Mouse (Mus musculus) gastrocnemius, postnatal 10 days (tissue): Measurements from ENCODE around the gene Hnrnpab. TPM values are rescaled to one million over a fixed set of nuclear protein-coding genes. Genes with fewer than 3 reads are reported as not detected.
A peak's percentile ranks its signal among the peaks of the same experiment; 100 is the strongest.
"Not testable (repeated sequence)": the region's sequence is repeated elsewhere in the genome, so short reads cannot be mapped to it uniquely, and the experiment has no call there.

Experiments
- DNase-seq: peaks from one replicate; pipeline ENCODE4 v3.0.0; 2021; ENCODE audit warnings: mixed read lengths
- total RNA-seq, 2 experiments: library from RNA; stranded (reverse); gene quantifications; 2 replicates each; pipeline ENCODE4 v1.2.3; 2021

Gene Hnrnpab
- total RNA-seq, 2 experiments from 2014 or later = 180 to 186 TPM

DNA sequence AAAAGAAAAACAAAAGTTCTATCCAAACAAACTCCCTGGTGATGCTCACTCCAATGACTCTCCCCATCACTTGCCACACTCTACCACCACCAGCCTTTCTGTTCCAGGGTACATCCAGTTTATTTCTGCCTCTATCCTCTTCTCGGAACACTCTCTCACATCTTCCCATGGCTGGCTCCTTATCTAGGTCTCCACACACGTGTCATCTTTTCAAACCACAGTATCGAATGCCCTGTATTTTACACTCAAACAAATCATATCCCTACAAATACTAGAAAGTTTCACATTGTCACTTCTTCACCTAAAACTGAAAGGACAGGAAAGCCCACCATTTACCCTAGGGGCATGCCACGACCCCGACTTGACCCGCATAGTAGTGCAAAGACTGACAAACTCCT, 28.5 kb upstream of the Hnrnpab start:
- DNase-seq = no peak

DNA sequence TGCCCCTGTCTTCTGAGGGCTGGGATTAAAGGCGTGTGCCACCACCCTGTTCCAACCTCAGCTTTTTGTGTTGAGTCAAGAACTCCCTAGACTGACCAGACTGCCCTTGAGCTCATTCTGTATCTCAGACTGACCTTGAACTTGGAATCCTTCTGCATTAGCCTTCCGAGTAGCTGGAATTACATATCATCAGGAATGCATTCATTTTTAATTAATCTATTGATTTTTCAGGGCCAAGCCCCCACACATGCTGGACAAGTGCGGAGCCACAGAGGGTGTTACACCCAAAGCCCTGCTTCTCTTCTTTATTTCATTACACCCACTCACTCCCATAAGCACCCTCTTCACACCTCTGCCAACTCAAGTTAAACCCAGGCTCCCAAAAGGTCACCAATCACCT, 27.1 kb upstream of the Hnrnpab start:
- no peak for DNase-seq

DNA sequence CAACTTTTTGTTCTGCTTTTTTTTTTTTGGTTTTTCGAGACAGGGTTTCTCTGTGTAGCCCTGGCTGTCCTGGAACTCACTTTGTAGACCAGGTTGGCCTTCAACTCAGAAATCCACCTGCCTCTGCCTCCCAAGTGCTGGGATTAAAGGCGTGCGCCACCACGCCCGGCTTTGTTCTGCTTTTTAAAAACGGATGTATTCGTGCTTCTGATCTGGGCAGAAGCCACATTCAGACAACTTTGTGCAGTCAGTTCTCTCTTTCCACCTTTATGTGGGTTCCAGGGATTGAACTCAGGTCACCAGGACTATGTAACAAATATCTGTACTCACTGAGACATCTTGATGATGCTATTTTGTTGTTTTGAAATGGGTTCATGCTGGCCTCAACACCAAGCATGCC, 26.6 kb upstream of the Hnrnpab start:
- DNase-seq = not testable (repeated sequence)

DNA sequence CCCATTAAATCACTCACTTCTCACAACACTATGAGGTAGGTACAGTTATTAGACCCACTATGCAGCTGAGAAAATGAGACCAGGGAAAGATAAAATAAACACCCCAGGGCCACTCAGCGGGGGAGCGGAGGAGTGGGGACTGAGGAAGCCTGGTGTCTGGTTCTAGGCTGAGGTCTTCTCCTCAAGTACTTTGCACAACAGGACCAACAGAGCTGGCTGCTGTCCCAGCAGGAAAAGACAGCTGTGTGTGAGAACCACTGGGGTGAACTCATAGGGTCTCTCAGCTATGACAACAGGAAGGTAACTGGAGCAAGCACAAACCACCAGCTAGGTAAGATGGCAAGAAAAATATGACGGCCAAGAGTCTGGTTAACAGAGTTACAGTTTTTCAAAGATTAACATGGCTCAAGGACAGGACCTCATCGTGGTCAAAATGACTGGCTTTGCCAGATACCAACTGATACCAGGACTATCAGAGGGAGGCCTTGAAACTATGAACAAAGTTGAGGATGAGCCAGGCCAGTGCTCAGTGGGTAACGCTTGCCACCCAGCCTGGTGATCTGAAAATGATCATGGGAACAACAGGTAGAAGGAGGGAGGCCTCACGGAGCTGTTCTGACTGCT, 25.6 kb upstream of the Hnrnpab start:
- no peak for DNase-seq

DNA sequence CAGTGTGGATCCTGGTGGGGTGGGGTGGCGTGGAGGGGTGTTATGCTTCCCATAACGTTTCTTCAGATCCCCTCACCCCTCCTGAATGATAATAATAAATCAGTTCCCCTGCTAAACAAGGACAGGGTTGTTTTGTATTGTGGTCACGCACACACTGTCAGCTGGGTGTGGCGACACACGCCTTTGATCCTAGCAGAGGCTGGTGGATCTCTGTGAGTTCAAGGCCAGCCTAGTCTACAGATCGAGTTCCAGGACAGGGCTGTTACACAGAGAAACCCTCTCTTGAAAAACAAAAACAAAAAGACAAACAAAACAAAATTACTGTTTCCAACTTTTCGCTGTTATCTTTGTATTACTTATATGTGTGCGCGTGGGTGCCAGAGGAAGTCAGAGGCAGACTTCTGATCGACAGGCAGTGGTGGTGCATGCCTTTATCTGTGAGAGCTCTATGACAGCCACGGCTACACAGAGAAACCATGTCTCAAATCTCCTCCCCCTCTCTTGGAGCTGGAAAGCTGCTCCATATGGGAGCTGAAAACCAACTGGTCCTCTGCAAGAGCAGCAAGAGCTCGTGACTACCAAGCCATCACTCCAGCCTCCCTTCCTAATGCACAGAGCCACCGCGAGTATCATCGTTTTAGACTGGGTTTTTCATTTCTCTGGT, 23.1 kb upstream of the Hnrnpab start:
- DNase-seq = no peak

DNA sequence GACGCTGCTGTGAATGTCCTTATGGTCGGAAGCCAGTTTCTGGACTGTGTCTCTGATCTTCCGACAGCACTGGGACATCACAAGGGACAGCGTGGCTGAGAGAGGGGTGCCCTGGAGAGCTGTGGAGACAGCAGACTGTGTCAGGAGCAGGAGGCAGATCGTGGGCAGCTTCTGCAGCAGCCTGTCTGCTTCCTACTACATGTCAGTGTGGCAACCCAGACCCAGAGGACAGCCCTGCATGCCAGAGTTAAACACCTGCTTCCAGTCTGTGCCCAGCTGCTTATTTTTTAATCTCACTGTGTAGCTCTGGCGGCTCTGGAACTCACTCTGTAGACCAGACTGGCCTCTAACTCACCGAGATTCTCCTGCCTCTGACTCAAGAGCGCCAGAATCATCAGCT, 21.3 kb upstream of the Hnrnpab start:
- no peak for DNase-seq

DNA sequence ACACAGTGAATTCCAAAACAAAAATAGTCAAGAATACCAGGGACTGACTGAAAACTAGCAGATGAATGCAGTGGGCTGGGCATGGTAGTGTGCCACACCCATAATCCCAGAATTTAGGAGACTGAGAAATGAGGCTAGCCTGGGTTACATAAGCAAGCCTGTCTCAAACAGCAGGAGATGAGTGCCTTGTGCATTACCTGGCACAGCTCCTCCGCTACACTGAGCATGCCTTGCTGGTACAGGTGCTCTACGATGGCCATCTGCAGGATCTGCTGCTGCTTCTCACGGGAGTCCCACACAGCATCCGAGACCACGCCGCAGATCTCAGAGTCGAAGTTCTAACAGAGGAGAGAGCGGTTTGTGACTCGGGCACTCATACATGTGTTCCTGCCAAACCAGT, 20.8 kb upstream of the Hnrnpab start:
- no peak for DNase-seq

DNA sequence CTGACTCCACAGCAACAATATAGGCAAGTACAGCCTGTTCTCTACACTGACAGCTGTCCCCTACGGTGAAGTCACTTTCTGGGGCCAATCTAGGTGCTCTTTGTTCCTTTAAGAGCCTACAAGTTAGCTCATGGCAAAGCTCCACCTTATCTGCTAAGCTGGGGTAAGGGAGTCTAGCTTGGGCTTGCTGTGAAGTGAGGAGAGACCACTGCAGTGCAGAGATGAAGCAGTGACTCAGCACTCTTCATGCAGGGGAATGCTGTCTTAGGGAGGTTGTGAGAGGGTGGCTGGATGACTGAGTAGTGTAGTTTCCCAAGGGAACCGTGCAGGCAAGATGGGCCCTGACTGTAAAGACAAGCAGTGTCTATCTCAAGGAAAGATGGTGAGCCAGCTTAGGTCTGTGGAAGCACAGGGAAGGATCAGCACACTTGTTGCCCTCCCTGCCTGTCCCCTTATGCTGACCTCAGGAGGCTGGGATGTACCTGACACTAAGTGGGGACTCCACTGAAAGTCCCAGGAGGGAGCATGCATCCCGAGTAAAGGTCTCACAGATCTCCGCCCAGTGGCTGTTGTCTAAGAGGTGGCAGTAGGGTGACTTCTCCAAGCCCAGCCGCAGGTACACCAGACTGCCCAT, 18.7 kb upstream of the Hnrnpab start:
- no peak for DNase-seq

DNA sequence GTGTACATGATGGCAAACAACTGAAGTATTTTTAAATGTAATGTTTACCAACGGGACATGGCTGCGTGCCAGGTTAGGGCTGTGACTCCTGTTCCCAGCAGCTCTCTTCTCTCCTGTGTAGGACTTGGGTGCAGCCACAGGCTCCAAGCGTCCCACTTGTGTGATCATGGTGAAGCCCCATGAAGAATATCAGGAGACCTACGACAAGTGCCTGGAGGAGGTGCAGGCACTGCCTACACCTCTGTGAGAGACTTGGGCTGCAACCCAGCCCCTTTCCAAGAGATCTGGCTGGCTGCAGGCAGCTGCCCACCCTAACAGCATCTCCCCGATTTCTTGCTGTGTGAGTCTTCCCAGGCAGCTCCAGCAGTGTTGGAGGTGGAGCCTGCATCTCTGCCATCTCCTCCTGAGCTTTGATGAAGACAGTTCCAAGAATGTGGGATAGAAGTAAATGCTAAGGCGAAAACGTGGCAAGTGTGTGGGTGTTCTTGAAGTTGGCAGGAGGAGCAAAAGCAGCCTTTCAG, 16.4 kb upstream of the Hnrnpab start:
- no peak for DNase-seq

DNA sequence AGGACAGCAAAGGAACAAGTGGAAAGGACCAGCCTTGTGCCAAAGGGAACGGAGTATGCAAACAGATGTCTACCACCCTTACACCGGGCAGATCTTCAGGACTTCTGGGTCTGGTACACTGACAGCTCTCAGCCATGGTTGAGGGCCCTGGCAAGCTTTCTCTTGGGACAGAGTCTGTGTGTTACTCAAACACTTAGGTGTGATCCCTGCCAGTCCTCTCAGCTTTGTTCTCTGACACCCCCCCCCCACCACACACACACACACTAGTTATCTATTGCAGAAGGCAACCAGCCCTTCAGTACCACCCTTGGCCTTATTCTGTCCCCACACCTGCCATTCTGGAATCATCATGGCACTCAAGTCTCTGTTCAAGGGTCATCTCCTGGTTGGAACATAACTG, 15.1 kb upstream of the Hnrnpab start:
- DNase-seq = no peak

DNA sequence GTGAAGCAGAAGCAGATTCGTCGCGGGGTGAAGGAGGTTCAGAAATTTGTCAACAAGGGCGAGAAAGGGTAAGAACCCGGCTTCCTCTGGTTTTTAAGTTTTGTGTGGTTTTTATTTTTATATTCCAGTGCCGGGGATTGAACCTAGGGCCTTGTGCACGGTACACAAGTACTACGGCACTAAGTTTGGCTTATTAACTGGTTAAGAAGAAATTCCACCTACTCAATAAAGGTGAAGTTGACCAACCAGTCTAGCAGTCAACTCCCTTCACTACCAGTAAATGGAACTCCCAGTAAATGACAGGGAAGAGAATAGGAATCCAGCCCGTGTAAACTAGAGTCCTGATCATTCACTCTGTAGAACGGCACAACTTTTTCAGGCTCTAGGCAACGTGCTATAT, 13.4 kb upstream of the Hnrnpab start:
- no peak for DNase-seq

DNA sequence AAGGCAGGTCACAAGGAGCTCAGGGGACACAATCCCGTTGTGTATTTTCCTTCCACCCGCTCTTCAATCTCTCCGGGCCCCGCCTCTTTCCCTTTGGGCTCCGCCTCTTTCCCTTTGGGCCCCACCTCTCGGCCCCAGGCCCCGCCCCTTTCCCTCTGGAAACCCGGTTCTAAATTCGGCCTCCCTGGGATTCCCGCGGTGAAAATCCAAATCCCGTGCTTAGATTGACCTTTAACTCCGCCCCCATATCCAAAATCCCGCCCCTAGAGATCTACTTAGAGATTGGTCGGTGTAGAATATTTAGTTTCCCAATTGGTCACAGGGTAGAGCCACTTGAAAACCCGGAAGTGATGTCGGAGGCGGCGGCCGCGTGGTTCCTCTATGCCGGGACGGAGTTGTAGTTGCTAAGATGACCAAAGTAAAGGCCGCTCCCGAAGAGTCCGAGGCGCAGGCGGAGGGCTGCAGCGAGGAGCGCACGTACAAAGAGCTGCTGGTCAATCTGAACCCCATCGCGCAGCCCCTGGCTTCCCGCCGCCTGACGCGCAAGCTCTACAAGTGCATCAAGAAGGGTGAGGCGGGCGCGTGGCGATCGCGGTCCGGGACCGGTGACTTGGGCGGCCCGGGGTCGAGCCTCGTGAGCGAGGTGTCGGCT, 12.9 kb upstream of the Hnrnpab start, which contains the start of gene Nhp2:
Gene Nhp2, plus strand, starts transcription at position 327 of the 652 bp plus-strand sequence.
- peak; percentile 93 for DNase-seq

DNA sequence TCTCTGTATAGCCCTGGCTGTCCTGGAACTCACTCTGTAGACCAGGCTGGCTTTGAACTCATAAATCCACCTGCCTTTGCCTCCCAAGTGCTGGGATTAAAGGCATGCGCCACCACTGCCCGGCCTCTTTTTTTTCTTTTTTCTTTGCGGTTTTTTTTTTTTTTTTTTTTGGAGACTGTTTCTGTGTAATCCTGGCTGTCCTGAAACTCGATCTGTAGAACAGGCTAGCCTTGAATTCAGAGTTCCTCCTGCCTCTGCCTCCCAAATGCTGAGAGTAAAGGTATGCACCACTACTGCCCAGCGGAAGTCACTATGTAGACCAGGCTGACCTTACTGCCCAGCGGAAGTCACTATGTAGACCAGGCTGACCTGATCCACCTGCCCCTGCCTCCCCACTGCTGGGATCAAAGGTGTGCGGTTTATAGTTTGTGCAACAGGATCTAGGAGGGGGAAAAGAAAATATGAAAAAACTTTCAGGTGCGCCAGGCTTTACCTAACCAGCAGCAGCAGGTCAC, 12.3 kb upstream of the Hnrnpab start:
- DNase-seq = no peak

DNA sequence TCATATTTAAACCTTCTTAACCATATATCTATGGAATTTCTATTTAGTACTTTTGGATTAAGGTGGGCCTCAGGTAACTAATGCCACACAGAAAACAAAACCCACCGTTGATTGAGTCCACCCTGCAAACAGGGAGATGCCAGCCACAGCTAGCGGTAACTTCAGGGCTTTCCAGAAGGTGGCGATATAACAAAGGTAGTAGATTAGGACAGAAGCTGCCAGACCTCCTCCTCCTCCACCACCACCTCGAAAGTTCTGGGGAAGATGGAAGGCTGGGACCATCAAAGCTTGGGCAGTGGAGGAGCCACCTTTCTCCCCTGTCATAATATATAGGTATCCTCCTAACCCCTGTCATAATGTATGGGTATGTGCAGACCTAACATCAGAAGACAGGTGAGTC, 11.0 kb upstream of the Hnrnpab start:
- peak; percentile 61 for DNase-seq

DNA sequence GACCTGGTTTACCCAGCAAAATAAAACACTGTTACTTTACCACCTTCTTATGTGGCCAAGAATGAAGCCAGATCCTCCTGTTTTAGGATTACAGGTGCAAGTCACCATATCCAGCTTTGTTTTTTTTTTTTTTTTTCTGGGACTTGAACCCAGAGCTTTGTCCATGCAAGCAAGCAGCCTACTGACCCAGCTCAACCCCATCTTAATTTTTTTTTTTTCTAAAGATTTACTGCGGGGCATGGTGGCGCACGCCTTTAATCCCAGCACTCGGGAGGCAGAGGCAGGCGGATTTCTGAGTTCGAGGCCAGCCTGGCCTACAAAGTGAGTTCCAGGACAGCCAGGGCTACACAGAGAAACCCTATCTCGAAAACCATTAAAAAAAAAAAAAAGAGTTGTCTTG, 9.5 kb upstream of the Hnrnpab start:
- DNase-seq = not testable (repeated sequence)

DNA sequence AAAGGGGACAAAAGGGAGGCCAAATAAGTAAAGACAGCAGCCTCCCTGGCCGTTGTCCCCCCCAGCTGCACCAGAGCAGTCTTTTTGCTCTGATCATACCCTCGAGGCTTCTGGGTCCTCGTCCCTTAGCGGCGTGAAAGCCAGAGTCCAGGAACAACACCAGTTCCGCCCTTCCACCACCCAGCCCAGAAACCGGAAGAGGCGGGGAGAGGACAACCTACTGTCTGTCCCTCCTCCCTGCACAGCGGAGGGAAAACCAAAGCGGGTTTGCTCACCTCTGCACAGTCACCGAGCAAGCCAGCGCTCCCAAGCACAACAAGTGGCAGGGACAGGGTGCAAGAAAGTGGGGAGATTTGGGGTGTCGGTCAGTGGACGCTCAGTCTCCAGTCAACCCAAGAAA, 9.0 kb upstream of the Hnrnpab start:
- peak; percentile 52 for DNase-seq

DNA sequence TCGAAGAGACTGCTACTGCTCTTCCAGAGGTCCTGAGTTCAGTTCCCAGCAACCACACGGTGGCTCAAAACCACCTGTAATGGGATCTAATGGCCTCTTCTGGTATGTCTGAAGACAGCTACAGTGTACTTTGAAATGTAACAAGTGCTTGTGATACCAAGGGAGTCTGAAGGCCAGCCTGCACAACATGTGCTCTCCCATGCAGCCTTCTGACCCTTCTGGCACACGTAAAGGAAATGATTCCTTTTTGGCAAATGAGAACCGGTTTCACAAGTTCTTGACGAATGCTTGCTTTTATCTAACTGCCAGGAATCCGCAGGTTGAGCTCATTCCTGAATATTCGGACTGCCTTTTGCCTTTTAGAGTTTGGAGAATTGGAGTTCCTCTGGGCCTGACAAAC, 8.5 kb upstream of the Hnrnpab start:
- DNase-seq = no peak

DNA sequence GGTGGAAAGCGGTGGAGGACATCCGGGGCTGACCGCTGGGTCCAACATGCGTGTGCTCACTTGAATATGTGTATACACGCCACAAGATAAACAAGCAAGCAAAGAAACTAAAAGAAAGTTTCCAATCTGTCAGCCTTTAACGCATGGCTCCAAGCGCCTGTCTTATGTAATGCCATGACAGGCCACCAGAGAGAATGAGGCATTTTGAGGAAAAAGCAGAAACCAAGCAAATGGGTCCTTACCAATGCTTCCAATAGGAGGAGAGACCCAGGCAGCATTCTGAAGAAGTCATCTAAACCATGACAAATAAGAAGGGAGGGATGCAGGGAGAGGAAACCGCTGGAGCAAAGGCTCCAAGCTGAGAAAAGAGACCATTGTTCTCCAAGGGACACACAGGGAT, 7.6 kb upstream of the Hnrnpab start:
- no peak for DNase-seq

DNA sequence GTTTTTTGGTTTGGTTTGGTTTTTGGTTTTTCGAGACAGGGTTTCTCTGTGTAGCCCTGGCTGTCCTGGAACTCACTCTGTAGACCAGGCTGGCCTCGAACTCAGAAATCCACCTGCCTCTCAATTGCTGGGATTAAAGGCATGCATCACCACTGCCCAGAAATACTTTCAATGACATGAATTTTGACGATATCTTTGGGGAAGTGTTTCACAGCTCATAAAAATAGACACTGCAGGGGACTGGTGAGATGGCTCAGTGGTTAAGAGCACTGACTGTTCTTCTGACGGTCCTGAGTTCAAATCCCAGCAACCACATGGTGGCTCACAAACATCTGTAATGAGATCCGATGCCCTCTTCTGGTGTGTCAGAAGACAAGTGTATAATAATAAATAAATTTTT, 3.3 kb upstream of the Hnrnpab start:
- not testable (repeated sequence) for DNase-seq

DNA sequence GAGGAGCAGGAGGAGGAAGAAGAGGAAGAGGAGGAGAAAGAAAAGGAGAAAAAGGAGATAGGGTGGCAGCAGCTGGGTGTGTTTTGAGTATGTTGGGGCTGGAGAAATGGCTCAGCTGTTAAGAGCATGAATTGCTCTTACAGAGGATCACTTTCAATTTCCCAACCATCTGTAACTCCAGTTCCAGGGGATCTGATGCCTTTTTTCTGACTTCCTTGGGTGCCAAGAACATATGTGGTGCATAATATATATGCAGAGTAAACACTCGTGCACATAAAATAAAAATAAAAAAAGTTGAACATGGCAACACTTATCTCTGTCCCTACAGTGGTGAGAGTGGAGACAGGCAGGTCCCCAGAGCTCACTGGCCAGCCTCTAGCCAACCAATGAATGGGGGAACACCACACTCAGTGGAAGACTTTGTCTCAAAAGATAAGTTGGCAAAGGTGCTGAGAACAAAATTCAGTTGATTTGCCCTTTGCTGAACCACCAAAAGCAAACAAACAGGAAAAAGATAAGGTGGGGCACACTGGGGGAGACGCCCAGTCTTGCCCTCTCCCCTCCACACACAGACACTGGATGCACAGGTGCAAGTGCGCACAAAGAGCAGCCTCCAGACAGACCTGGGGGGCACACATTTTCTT, 2.7 kb upstream of the Hnrnpab start:
- no peak for DNase-seq

DNA sequence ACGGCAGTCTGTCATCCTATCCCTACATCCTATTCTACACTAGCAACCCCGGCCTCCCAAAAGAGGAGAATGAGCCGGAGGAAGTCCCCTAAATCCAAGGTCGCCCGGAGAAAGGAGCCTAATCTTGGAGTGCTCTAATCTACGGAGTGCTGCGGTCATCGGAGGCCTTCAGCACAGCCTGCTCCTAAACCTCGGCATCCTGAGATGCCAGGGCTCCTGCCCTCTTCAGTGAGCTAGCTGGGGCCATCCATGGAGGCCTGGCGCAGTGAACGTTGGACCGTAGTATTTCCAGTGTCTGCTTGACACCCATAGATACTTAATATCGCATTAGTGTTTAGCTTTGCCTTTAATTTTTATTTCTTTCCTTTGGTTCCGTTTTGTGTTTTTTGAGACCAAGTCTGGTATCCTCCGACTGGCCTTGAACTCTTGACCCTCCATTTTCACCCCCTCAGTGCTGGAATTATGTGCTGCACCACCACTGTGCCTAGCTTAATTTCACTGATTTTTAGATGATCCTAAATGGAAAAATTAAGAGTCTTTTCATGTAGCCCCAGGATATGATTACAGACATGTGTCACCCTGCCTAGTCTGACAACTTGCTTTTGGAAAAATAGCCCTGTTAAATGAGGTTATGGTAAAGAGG, 570 bp upstream of the Hnrnpab start:
- DNase-seq = no peak
